Comparison of ENCODE assay signal across 10 mouse cellular contexts in genomic region chr19:30107221-30107845, GRCm38 (mm10).
DNase-seq lines count a peak whose midpoint lies in the region; ATAC-seq and TF ChIP-seq lines count a peak whose summit lies in the region.
"Had no signal": no experiment of that assay in that cellular context is flagged by ENCODE, and none has a peak within 500 bp of the region (broad histone marks: within the 10 kb centered on the region; RNA-seq: fewer than 3 reads in every experiment).

No protein-coding gene starts in this region.

- TF ChIP-seq POLR2A in heart, adult 2 months (IDR thresholded peaks at IDR 0.05; ENCODE audit: insufficient read depth, low read depth, low read length), result no peak

- no peak for TF ChIP-seq CTCF in heart, adult 2 months (IDR thresholded peaks at IDR 0.05)

- peak; percentile 83 for DNase-seq in heart, adult 11 months
- DNase-seq in heart, postnatal 4 days, result no peak
- DNase-seq in 416B (ENCODE audit: low read depth), result peak; percentile 83
- DNase-seq in fibroblast of lung, adult 2 months (ENCODE audit: low read depth), result peak; percentile 83
- no peak for DNase-seq in heart, adult 2 months
- no peak for DNase-seq in left cerebral cortex, postnatal 25 days (ENCODE audit: low spot score in 2 of 2)
- DNase-seq in retina, embryonic 14.5 days (ENCODE audit: low spot score), result no peak
- DNase-seq: lung, adult 2 months; right cerebral cortex, adult 18-20 months had no signal

- no peaks in the 10 kb centered on the region for H3K36me3 ChIP-seq in heart, adult 2 months (ENCODE audit: control insufficient read depth, insufficient read depth, low read length)

- no peak overlapping the region for H3K27ac ChIP-seq in heart, adult 2 months

- 82% methylated on average over 10 of the region's 10 CpGs for WGBS in heart, adult 2 months

- H3K27me3 ChIP-seq in heart, adult 2 months (ENCODE audit: control insufficient read depth, insufficient read depth, low read length), result no peaks in the 10 kb centered on the region

- H3K4me1 ChIP-seq in heart, adult 2 months (ENCODE audit: control insufficient read depth, insufficient read depth, low read length), result no peaks in the 10 kb centered on the region

- no peak for TF ChIP-seq EP300 in heart, adult 2 months (IDR thresholded peaks at IDR 0.05; ENCODE audit: insufficient read depth, low read depth, low read length)

- no peaks in the 10 kb centered on the region for H3K79me2 ChIP-seq in heart, adult 2 months (replicated peaks; ENCODE audit: control insufficient read depth, insufficient read depth, low read length)

- H3K9ac ChIP-seq in heart, adult 2 months (ENCODE audit: low read depth, low read length), result no peak overlapping the region

- H3K4me3 ChIP-seq in heart, adult 2 months, result no peak overlapping the region

- ATAC-seq in megakaryocyte progenitor cell, adult 5-6 weeks (replicated peaks; ENCODE audit: poor library complexity), result peak; percentile 70

- intact Hi-C loops in heart, adult 2 months (cut with DNase I), result no loop called here
- intact Hi-C loops in left cerebral cortex, postnatal 25 days (cut with DNase I), result no loop called here

Comparison
In these comparisons a context has a peak if more than half of its experiments do, and no peak if none do; other contexts are left out.
1. DNase-seq: peak in heart, adult 11 months (single experiment), 416B (single experiment) and fibroblast of lung, adult 2 months (single experiment); none in heart, postnatal 4 days (single experiment), heart, adult 2 months (0 of 2), left cerebral cortex, postnatal 25 days (0 of 2) and retina, embryonic 14.5 days (single experiment).